ENCODE assay signal across 29 mouse cellular contexts in the genomic region with DNA sequence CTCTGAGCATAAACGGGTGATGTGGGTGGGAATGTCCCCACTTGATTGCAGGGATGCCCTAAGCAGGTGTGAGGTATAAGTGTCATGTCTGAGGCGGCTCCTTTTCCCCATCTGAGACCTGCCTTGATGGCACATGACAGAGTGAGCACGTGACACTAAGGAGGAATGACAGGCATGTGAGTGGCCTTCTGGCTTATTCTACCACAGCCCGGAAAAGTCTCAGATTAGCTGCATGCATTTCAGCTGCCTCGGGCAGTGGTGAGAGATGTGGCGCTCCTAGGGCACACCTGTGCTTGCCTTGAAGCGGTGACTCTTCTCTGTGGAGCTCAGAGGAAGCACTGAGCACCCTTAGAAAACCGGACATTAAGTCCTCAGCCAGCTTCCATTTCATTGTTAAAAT. TPM values are rescaled to one million over a fixed set of nuclear protein-coding genes. Genes with fewer than 3 reads are reported as not detected.
DNase-seq lines count a peak whose midpoint lies in the region; ATAC-seq and TF ChIP-seq lines count a peak whose summit lies in the region.
"Had no signal": no experiment of that assay in that cellular context is flagged by ENCODE, and none has a peak within 500 bp of the region (broad histone marks: within the 10 kb centered on the region; RNA-seq: fewer than 3 reads in every experiment).

No protein-coding gene starts in this region.

- H3K4me3 ChIP-seq in heart, embryonic 10.5 days = no peak overlapping the region
- H3K4me3 ChIP-seq in heart, embryonic 16.5 days (ENCODE audit: low read length) = no peak overlapping the region
- no peak overlapping the region for H3K4me3 ChIP-seq in heart, embryonic 11.5 days (ENCODE audit: low read depth, low read length)
- H3K4me3 ChIP-seq in heart, postnatal 0 days (ENCODE audit: low read depth, low read length) = no peak overlapping the region
- H3K4me3 ChIP-seq: hindbrain, embryonic 10.5 days; intestine, embryonic 15.5 days; limb, embryonic 12.5 days; liver, embryonic 15.5 days had no signal

- H3K36me3 ChIP-seq in heart, embryonic 10.5 days = peaks cover 53% of the 10 kb centered on the region
- H3K36me3 ChIP-seq in heart, embryonic 16.5 days (ENCODE audit: control insufficient read depth, insufficient read depth) = peaks cover 40% of the 10 kb centered on the region
- H3K36me3 ChIP-seq in heart, embryonic 11.5 days (ENCODE audit: control insufficient read depth, insufficient read depth, low read length) = peaks cover 18% of the 10 kb centered on the region
- peaks cover 53% of the 10 kb centered on the region for H3K36me3 ChIP-seq in heart, postnatal 0 days (replicated peaks; ENCODE audit: control insufficient read depth, insufficient read depth, low read length)

- DNase-seq in heart, embryonic 10.5 days (ENCODE audit: low spot score) = no peak
- no peak for DNase-seq in heart, adult 8-10 months (ENCODE audit: low spot score)
- no peak for DNase-seq in heart, postnatal 0 days (ENCODE audit: low spot score)
- peak; percentile 72 for DNase-seq in retina, embryonic 14.5 days (ENCODE audit: low spot score)
- no peak for DNase-seq in kidney, postnatal 4 days
- DNase-seq: adrenal gland, adult 2 months; adrenal gland, postnatal 36 days; B cell, adult 2 months; cerebellum, adult 2 months; cerebellum, postnatal 25 days; kidney, adult 8-10 months; kidney, postnatal 10 days; layer of hippocampus, adult 9-11 months; lung, embryonic 14.5 days; lung, postnatal 14 days; midbrain, embryonic 14.5 days; right cerebral cortex, postnatal 4 days; thymus, adult 18-20 months; thymus, postnatal 25 days had no signal

- 0 out of 2 replicates have a peak, but pooled peaks have one; percentile 9 for ATAC-seq in heart, embryonic 16.5 days (replicated peaks; ENCODE audit: extremely low read depth, insufficient read depth, low FRiP score)
- no peak for ATAC-seq in heart, embryonic 11.5 days (replicated peaks; ENCODE audit: insufficient number of reproducible peaks, low FRiP score, low TSS enrichment)
- 0 out of 2 replicates have a peak, but pooled peaks have one; percentile 19 for ATAC-seq in heart, postnatal 0 days (ENCODE audit: insufficient read depth, low read depth)
- ATAC-seq: activated CD4-positive, CD25-positive, alpha-beta regulatory T cell, adult 4 months; forebrain, embryonic 14.5 days; hindbrain, embryonic 16.5 days; intestine, embryonic 15.5 days had no signal

- TF ChIP-seq CTCF in heart, postnatal 0 days (IDR thresholded peaks at IDR 0.05; ENCODE audit: low read depth) = no peak

- H3K27me3 ChIP-seq in heart, embryonic 10.5 days (ENCODE audit: insufficient read depth, poor library complexity, severe bottlenecking) = no peaks in the 10 kb centered on the region
- H3K27me3 ChIP-seq in heart, embryonic 16.5 days (ENCODE audit: control insufficient read depth, insufficient read depth, low read length) = no peaks in the 10 kb centered on the region
- no peaks in the 10 kb centered on the region for H3K27me3 ChIP-seq in heart, embryonic 11.5 days (ENCODE audit: control insufficient read depth, insufficient read depth, low read length)
- no peaks in the 10 kb centered on the region for H3K27me3 ChIP-seq in heart, postnatal 0 days (ENCODE audit: control insufficient read depth, insufficient read depth, low read length)
- H3K27me3 ChIP-seq: intestine, embryonic 15.5 days; limb, embryonic 12.5 days; liver, embryonic 15.5 days had no signal

- H3K9me3 ChIP-seq in heart, embryonic 10.5 days = no peaks in the 10 kb centered on the region
- no peaks in the 10 kb centered on the region for H3K9me3 ChIP-seq in heart, embryonic 16.5 days (replicated peaks; ENCODE audit: control insufficient read depth, low read length)
- H3K9me3 ChIP-seq in heart, embryonic 11.5 days (replicated peaks; ENCODE audit: control insufficient read depth, low read length) = no peaks in the 10 kb centered on the region
- no peaks in the 10 kb centered on the region for H3K9me3 ChIP-seq in heart, postnatal 0 days (replicated peaks; ENCODE audit: control insufficient read depth, low read length)
- H3K9me3 ChIP-seq: hindbrain, embryonic 10.5 days; intestine, embryonic 15.5 days; limb, embryonic 12.5 days; liver, embryonic 15.5 days had no signal

- H3K9ac ChIP-seq in heart, embryonic 16.5 days (ENCODE audit: low read length) = no peak overlapping the region
- H3K9ac ChIP-seq in heart, embryonic 11.5 days (ENCODE audit: low read depth, low read length) = no peak overlapping the region
- no peak overlapping the region for H3K9ac ChIP-seq in heart, postnatal 0 days (replicated peaks; ENCODE audit: low read depth, low read length)
- H3K9ac ChIP-seq: intestine, embryonic 15.5 days; limb, embryonic 12.5 days; liver, embryonic 15.5 days; lung, embryonic 14.5 days had no signal

- TF ChIP-seq EP300 in heart, postnatal 0 days (IDR thresholded peaks at IDR 0.05; ENCODE audit: low read depth) = no peak

- no peak overlapping the region for H3K4me2 ChIP-seq in heart, embryonic 16.5 days (ENCODE audit: low read depth, low read length)
- H3K4me2 ChIP-seq in heart, embryonic 11.5 days = no peak overlapping the region
- H3K4me2 ChIP-seq in heart, postnatal 0 days (ENCODE audit: low read depth, low read length) = no peak overlapping the region
- H3K4me2 ChIP-seq: intestine, embryonic 15.5 days; limb, embryonic 12.5 days; liver, embryonic 15.5 days; lung, embryonic 14.5 days had no signal

- peaks cover 18% of the 10 kb centered on the region for H3K4me1 ChIP-seq in heart, embryonic 10.5 days
- H3K4me1 ChIP-seq in heart, embryonic 16.5 days (ENCODE audit: control insufficient read depth, insufficient read depth, low read length) = peaks cover 18% of the 10 kb centered on the region
- peaks cover 6% of the 10 kb centered on the region; the same call in 1 of the 2 replicates for H3K4me1 ChIP-seq in heart, embryonic 11.5 days (ENCODE audit: control insufficient read depth, insufficient read depth, low read length)
- no peaks in the 10 kb centered on the region for H3K4me1 ChIP-seq in heart, postnatal 0 days (ENCODE audit: control insufficient read depth, insufficient read depth)

- WGBS in heart, embryonic 10.5 days = 53% methylated on average over 8 of the region's 8 CpGs
- 46% methylated on average over 8 of the region's 8 CpGs for WGBS in heart, embryonic 16.5 days
- 56% methylated on average over 8 of the region's 8 CpGs for WGBS in heart, embryonic 11.5 days (ENCODE audit: insufficient replicate concordance)
- WGBS in heart, postnatal 0 days = 46% methylated on average over 8 of the region's 8 CpGs

- 0 out of 2 replicates have a peak overlapping the region, but pooled peaks have one; percentile 16 for H3K27ac ChIP-seq in heart, embryonic 10.5 days
- H3K27ac ChIP-seq in heart, embryonic 16.5 days (ENCODE audit: low read length) = no peak overlapping the region
- H3K27ac ChIP-seq in heart, embryonic 11.5 days (ENCODE audit: low read depth, low read length) = no peak overlapping the region
- no peak overlapping the region for H3K27ac ChIP-seq in heart, postnatal 0 days (ENCODE audit: low read depth)
- H3K27ac ChIP-seq: hindbrain, embryonic 10.5 days; intestine, embryonic 15.5 days; limb, embryonic 12.5 days; liver, embryonic 15.5 days; stomach, postnatal 0 days had no signal

RNA-seq across cellular contexts. Expression of gene Ssr1, which starts 48.6 kb away (rescaled TPM):
- 114 TPM in 2 replicates for polyA plus RNA-seq in heart, embryonic 10.5 days (2016; fragmentation: Nextera tagmentation; extraction: Ambion mirVana)
- 10 to 100 TPM; 36.3 to 44.8 (median 42.9) TPM for total RNA-seq in heart, adult 8-10 months (2022)
- polyA plus RNA-seq in heart, embryonic 16.5 days (2015; fragmentation: Nextera tagmentation; extraction: Ambion mirVana) = 80.0 and 81.2 TPM in 2 replicates
- 100 and 126 TPM in 2 replicates for polyA plus RNA-seq in heart, embryonic 11.5 days (2014; fragmentation: Nextera tagmentation; extraction: Ambion mirVana)
- 16.6 and 19.1 TPM in 2 replicates for total RNA-seq in heart, postnatal 0 days (2014; rRNA removed; ENCODE audit: low replicate concordance)
- 50.7 and 53.6 TPM in 2 replicates for polyA plus RNA-seq in heart, postnatal 0 days (2015; fragmentation: Nextera tagmentation; extraction: Ambion mirVana)
